Mouse (Mus musculus): Measurements from ENCODE around the gene Xpc.

Xpc gene

DNA sequence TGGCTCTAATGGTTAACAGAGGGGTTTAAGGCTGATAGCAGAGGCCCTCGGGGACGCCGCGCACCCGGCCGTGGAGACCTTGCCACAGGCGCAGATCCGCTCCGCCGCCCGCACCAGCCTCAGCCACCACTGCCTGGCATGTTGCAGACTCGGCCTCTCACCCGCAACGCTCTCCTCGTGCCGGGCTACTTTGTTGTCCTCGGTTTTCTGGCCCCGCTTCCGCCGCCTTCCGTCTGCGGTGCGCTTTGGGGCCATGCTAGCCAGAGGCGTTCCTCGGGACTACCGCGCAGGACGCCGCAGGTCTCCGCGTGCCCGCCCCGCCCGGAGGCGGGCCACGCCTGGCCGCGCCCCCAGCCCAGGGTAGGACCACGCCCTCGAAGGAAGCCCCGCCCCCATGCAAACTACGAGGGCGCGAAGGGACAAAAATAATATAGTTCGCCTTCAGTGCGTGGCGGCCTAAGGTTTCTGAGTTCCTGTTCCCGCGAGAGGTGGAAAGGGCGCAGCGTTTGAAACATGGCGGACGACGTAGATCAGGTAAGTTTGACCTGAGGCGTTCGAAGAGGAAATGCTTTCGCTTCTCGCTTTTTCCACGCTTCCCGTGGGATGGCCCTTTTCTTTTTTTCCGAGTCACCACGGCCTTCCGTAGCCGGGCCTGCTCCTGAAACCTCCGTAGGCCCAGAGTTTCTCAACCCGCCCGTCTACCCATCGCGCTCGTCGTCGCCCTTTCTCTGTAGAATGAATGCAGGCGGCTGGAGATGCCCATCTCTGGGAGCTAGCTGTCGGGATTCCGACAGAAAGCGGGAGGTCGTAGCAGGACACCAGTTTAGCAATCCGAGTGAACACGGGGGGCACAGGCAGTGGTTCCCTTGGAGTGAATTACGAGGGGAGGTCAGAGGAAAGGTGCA is at the start of gene Xpc, which contains the start of gene Lsm3:
Gene Xpc, minus strand, starts transcription at position 344 of the 905 bp plus-strand sequence.
Gene Lsm3, plus strand, starts transcription at position 384 of the 905 bp plus-strand sequence.
- DNase-seq (ENCODE audit: low spot score): peak; percentile 98

- DNase-seq (ENCODE audit: low spot score): no peak
These were observed 47.3 kb upstream of the Xpc start for GRCm38 (mm10) chr6:91563031-91563430.

GRCm38 (mm10) chr6:91560186-91560585 is 44.5 kb upstream of the Xpc start:
- no peak for DNase-seq (ENCODE audit: low spot score)

DNA sequence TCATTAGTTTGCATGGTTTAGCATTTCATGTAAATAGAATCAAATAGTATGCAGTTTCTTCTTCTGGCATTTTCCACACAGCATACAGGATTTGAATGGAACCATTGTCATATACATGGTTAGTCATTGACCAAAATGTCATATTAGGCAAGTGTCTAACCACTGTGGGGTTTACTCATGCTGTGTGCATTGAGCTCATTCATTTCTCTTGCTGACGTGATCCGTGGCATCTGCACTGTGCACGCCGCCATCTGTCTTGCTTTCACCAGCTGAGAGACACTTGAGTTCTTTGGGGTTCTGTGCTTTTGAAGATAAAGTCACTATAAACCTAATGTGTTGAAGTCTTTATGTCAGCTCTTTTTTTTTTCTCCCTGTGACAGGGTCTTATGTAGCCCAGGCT is 43.7 kb upstream of the Xpc start:
- DNase-seq (ENCODE audit: low spot score): no peak

DNA sequence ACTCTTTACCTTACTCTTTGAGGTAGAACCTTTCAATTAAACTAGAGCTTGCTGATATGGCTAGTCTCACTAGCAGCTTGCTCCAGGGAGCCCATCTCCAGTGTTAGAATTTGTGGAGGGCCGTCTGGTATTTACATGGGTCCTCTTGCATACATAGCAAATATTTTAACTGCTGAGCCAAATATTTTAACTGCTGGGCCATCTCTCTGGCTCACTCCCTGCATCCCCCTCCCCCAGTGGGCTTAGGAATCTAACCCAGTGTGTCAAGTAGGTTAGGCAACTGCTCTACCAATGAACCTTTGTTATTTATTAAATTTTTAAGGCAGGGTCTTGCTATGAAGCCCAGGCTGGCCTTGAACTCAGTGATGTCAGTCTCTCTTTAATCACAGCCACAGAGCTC is 42.9 kb upstream of the Xpc start:
- DNase-seq (ENCODE audit: low spot score): no peak

DNA sequence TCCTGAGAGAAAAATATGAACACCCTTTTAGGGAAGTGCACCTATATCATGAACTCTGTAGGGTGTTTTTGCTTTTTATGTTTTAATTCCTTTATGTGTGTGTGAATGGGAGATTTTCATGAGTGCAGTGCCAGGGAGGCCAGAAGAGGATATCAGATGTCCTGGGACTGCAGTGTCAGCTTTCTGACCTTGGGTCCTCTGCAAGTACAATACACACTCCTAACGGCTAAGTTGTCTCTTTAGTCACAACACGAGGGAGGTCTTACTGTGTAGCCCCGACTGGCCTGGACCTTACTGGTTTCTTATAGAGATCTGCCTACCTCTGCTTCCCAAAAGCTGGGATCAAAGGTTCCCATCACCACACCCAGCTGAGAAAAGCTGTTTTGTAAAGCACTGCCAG is 37.0 kb upstream of the Xpc start:
- DNase-seq (ENCODE audit: low spot score): no peak

- no peak for DNase-seq (ENCODE audit: low spot score)
These were observed 36.0 kb upstream of the Xpc start for GRCm38 (mm10) chr6:91551671-91552070.

- no peak for DNase-seq (ENCODE audit: low spot score)
These were observed 33.9 kb upstream of the Xpc start for GRCm38 (mm10) chr6:91549621-91550020.

DNA sequence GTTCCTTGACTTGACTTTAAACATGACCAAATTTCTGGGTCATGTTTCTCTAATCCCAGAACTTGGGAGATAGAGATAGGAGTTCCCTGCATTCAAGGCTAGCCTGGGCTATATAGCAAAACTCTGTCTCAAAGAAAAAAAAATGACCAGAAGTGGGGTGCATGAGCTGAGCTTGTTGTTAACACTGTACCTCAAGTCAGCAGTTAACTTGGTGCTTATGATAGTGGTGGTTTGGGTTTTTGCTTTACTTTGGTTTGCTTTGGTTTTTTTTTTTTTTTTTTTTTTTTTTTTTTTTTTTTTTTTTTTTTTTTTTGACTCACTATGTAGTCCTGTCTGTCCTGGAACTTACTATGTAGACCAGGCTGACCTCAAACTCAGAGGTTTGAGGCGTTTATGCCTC is 31.6 kb upstream of the Xpc start:
- DNase-seq (ENCODE audit: low spot score): no peak

DNA sequence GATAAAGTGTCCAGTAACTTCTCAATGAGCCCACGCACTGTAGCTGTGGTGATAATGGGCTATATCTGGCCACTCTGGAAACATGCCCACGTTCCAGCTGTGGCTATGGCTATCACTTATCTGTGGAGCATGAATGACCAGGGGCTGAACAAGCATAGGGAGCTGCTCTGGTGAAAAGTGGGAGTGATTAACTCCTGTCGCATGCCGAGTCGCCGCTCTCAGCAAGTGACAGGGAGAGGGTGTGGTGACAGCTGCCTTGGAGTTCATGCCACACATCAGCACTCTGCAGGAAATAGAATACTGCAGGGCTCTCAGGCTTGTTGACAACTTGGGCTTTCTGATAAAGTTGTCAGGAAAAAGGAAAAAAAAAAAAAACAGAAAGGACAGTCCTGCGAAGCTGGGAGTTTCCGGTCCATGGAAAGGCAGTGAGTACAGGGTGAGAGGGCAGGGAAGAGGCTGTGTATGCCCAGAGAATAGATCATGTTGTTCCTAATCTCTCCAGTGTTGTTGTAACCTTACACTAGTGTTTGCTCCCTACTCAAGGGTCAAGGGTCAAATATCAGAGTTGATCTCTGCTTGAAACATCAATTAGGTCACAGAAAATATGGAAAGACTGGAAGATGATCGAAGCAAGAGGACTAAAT is 30.7 kb upstream of the Xpc start:
- no peak for DNase-seq (ENCODE audit: low spot score)

DNA sequence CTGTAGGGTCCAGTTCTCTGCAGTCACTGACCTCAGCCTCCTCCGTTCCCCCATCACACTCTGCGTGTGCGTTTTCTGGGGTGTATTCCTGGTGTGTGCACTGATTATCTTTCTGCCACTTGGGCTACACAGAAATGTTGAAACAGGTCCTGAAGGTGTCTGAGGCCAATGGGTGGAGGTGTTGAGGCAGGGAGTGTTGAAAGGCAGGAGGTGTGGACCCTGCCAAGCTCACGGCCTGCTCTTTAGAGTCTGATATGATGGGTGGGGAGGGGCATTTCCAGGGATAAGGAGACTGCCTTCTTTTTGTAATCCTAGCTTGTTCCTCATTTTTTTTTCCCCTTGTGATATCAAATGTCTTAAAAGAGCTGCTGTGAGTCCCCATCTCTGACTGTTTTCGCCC is 27.4 kb upstream of the Xpc start:
- no peak for DNase-seq (ENCODE audit: low spot score)

- DNase-seq (ENCODE audit: low spot score): no peak
These were observed 25.6 kb upstream of the Xpc start for GRCm38 (mm10) chr6:91541276-91541675.

- no peak for DNase-seq (ENCODE audit: low spot score)
These were observed 20.5 kb upstream of the Xpc start for GRCm38 (mm10) chr6:91536047-91536765.

DNA sequence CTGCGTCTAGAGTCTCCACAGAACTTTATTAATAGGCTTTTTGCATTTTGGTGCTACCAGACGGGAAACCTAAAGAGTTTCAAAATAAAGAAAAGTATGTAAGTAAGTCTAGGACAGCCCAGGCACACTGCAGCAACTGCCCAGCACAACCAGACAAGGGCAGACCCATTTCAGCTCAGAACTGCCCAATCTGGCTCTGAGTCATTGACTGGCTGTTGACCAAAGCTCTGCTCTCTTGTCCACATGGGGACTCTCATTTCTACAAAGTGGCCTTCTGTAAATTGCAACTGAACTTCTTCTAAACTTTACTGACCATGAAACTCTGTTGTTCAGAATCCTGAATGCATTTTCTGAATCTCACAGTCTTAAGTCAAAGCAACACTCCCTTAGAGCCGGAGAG is 19.5 kb upstream of the Xpc start:
- no peak for DNase-seq (ENCODE audit: low spot score)

DNA sequence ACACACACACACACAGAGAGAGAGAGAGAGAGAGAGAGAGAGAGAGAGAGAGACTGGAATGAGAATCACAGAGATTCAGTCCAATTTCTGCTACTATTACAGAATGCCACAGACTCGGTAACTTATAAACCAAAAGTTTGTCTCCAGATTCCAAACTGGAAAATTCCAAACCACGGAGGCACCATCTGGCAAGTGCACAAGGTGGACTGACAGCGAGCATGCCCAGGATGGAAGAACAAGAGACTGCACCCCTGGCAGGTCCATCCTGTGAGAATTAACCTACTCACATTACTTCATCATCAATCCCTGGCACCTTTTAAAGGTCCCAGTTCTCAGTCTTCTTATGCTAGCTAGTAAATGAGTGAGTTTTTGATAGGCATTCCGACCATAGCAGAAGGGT is 18.6 kb upstream of the Xpc start:
- no peak for DNase-seq (ENCODE audit: low spot score)

GRCm38 (mm10) chr6:91533771-91534170 is 18.1 kb upstream of the Xpc start:
- DNase-seq (ENCODE audit: low spot score): no peak

DNA sequence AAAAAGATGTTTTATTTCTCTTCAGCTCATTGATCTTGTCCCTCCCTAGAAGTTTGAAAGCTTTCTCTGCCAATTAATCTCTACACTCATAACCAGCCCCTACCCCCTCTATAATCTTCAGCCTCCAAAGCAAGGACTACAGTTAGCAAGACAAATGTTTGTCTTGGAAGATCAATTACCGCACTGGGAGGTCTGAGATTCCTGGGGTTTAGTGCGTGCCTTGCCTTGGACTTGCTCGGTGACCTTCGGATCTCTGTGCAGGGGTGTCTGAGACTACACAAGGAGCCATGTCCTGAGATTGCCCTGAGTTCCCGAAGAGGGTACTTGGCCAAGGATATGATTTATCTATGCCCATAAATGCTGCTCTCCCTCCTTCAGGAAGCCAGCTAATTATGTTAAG is 17.7 kb upstream of the Xpc start:
- no peak for DNase-seq (ENCODE audit: low spot score)

GRCm38 (mm10) chr6:91532661-91533060 is 17.0 kb upstream of the Xpc start:
- DNase-seq (ENCODE audit: low spot score): no peak

- no peak for DNase-seq (ENCODE audit: low spot score)
These were observed 15.6 kb upstream of the Xpc start for GRCm38 (mm10) chr6:91531276-91531675.

GRCm38 (mm10) chr6:91530673-91531072 is 15.0 kb upstream of the Xpc start:
- no peak for DNase-seq (ENCODE audit: low spot score)

DNA sequence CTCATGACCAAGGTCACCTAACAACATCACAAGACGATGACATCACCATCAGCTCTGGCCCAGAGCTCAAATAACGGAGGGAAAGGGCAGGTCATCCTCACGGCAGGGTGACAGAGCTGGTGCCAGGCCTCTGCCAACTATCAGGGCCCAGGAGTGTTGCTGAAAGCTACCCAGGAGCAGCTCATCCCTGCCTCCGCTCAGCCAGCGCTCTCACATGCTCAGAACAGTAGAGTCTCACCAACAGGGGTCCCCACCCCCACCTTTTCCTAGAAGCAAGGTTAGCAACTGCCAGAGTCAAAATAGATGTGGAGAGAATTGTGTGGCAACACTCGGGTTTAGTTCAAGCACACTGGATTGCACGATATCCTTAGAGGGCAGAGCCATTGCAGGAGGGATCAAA is 12.6 kb upstream of the Xpc start:
- DNase-seq (ENCODE audit: low spot score): no peak

DNA sequence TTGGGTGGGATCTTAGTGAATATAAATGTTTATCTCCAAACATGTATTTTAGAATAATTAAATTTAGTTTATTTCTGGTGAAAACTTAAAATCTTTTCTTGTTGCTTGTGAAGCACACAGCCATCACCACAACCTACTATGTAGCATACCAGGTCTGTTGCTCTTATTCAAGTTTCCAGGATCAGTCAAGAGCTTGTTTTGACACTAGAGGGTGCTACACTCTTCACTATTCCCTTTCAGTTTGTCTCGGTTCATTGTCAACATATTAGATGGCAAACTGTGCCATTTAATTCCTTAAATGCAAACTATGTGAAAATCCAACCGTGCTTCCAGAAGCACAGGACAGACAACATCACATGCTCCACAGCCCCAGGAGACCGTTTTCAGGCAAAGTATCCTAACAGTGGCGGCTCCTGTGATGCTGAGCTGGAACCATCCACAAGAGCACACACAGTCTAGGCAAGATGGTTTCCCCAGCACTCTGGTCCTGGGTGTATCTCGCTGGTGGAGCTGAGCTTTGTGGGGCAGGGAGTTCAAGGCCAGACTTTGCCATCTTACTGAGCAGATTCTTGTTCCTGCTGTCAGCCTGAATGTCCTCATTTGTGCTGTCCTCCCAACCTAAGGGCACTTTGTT is 11.7 kb upstream of the Xpc start:
- DNase-seq (ENCODE audit: low spot score): peak; percentile 9

Measured in T-cell, adult 2 months (primary cell).